Mouse (Mus musculus) c-Kit-positive CD71-positive TER-119-negative erythroid progenitor cells, embryonic 14.5 days (primary cell): Measurements from ENCODE around the gene Gm39566.

Source experiments
- DNase-seq: peaks from one replicate; pipeline ENCODE4 v3.0.0-alpha.2; 2013; ENCODE audit warnings: low read depth

The Gm39566 gene

DNA sequence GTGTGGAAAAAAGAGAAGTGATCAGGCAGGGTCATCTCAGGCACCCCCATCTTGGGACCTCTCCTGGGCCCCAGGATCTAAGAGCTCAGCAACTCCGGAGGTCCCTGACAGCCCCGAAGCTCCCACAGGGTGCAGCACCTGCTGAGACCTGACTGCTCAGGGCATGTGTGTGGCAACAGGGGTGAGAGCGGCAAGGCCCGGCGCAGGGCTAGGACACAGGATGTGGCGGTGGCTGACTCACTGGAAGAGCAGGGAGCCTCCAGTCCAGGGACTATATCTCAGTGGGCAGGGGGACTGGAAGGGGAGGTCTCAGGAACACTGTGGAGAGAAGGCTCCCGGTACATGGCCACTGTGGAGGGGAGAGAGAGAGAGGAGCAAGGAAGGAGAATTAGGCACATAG is 17.2 kb downstream of the Gm39566 start:
- no peak for DNase-seq

DNA sequence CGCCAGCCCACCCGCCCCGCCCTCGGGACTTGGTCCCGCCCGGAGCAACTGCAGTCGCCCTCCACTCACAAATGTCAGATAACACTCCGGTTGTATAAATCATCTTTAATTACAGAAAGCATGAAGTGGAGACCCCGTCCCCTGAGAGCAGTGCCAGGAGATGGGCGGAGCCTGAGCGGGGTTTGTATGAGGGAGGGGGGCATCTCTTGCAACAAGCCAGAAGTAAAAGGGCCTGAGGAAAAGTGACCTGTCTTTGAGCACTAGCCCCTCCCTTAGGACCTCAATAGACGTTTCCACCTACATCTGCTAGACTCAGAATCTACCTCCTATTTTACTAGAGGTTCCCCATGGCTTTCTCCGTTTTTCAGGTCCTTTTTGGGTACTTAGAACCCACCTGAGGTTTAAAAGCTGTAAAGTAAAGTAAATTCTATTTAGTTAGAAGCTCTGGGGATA is 19.1 kb downstream of the Gm39566 start:
- DNase-seq: no peak

DNA sequence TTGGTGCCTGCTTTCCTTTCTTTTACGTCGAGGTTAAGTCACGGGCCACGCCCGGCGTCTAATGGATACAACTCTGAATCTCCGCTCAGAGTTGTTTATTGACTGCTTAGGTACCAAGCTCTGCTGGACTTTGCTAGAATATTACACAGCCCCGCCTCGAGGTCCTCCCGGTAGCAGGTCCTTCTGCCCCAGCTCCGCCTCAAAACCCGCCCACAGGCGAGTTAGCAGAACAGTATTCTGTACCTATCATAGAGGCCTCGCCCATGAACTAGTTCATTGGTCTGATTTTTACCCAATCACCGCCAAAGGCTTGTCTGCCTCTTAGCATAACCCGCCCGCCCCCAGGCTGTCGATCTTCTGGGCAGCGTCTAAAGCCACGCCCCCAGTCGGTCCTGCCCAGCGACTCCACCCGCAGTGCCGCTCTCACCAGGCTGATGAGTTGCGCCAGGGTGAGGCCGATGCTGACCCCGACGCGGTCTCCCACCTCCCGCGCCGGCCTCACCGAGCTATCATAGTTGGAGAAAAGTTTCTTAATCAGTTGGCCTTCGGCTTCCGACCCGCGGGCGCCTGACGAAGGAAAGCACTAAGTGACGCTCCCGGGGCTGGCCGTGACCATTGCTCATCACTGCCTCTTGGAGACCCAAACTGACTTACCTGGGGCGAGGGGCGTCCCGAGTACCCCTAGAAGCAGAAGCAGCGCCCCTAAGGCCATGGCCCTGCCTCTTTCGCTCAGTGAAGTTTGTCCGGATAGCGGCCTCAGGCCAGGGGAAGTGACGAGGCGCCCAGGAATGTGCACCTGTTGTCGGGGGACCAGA is 19.7 kb downstream of the Gm39566 start, which contains the start of gene Chrnb1:
Gene Chrnb1, minus strand, starts transcription at position 776 of the 815 bp plus-strand sequence.
- DNase-seq: peak; percentile 96

DNA sequence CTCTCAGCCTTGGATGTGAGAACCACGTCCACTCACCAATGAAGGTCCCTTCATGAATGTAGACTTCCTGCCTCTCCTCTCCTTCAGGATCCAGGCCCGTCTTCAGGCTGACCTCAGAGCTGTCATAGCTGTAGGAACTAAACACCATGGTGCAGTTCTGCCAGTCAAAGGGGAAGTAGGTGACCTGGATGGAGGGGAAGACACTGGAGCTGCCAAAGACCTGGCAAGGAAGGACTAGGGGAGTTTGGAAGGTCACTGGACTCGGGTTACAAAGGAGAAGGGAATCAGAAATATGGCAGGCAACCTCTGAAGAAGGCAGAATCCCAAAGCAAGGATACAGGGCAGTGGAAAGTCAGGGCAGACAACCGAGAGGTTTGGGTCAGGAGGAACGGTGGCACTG is 21.7 kb downstream of the Gm39566 start:
- DNase-seq: no peak

DNA sequence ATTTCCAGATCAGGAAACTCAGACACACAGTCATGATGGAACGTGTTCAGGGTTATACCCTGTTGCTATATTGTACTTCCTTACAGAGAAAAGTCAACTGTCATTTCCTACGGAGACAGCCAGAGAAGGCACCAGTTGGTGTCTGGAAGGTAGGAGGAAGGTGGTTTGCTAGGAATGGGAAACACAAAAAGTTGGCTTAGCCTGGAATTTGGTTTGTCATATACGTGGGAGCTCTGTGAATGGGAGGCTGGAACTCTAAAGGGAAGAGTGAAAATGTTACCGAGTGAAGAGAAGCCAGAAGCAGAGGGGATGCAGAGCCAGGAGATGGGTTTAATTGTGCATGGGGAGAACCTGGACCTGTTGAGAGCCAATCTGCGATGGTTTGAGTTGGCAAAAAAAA is 23.7 kb downstream of the Gm39566 start:
- DNase-seq: no peak

DNA sequence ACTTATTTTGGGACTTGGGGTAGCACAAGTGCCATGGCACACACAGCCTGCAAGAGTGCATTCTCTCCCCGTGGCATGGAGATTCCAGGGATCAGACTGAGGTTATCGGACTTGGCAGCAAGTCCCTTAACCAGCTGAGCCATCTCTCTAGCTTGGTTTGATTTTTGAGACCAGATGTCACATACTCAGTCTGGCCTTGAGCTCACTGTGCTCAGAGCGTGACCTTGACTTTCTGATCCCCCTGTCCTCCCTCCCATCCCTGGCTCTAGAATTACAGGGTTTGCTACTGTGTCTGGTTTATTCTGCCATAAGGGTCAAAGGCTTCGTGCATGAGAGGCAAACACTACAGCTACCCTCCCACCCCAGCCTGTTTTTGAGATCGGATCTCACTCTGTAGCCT is 25.7 kb downstream of the Gm39566 start:
- DNase-seq: no peak

DNA sequence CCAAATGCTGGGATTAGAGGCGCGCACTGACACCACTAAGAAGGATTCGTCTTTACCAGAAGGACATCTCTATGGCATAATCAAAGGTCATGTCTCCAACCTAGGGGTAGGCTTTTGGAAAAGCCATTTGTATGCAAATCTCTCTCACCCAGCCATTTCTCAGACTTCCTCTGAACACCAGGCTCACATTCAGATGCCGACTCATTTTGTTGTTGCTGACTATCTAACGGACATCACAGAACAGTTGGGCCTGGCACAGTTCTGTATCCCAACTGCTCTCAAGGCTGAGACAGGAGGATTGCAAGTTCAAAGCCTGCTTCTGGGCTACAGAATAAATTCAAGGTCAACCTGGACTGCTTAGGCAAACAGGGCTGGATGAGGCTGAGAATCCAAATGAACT is 27.8 kb downstream of the Gm39566 start:
- no peak for DNase-seq

DNA sequence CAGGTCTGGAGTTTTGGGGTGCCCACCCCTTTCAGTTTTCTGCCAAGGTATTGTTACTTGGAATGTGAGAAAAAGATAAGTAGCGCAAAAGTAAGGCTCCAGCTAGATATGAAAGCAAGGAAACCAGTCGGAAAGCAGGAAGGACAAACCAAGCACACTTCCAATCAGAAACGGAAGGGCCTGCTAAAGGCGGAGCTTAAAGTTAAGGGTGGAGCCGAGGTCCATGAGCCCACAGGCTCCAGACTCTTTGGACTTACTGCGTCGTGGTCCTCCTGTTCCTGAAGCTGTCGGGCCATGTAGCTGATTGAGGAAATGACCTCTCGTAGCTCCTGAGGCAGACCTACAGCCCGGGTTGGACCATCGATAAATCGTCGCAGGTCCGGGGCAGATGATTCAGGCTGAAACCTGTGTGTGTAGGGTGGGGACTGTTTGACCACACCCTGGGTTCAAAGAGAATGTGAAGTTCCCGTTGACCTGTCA is 30.3 kb downstream of the Gm39566 start:
- DNase-seq: peak; percentile 72

DNA sequence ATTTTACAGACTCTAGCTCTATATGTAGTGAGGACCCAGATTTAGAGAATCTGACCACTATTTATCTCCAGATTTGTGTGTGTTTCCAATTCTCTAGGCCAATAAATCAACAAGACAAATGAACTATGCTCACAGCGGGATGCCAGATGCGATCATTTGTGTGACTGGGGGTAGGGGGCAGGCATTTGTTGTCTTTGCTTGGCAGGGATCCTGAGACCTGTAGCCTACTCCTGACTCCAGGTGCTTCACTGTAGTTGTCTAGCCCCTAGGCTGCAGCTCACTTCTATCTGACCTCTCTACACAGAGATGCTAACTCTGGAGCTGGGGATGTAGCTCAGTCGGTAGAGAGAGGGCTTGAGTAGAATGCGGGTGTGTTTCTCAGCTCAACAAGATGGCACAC is 33.3 kb downstream of the Gm39566 start:
- DNase-seq: no peak

DNA sequence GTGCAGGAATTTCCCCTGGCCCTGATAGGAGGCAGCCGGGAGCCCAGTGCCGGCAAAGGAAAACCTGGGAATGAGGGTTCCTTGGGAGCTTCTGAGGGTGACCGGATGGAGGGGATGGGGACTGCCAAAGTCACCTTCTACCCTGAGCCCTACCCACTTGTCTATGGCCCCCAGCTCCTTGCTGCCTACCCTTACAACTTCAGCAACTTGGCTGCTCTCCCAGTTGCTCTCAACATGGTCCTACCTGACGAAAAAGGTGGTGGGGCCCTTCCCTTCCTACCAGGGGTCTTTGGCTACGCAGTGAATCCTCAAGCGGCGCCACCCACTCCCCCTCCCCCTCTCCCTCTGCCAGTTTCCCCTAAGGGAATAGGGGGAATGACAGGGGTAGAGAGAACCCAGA is 36.1 kb downstream of the Gm39566 start:
- no peak for DNase-seq

DNA sequence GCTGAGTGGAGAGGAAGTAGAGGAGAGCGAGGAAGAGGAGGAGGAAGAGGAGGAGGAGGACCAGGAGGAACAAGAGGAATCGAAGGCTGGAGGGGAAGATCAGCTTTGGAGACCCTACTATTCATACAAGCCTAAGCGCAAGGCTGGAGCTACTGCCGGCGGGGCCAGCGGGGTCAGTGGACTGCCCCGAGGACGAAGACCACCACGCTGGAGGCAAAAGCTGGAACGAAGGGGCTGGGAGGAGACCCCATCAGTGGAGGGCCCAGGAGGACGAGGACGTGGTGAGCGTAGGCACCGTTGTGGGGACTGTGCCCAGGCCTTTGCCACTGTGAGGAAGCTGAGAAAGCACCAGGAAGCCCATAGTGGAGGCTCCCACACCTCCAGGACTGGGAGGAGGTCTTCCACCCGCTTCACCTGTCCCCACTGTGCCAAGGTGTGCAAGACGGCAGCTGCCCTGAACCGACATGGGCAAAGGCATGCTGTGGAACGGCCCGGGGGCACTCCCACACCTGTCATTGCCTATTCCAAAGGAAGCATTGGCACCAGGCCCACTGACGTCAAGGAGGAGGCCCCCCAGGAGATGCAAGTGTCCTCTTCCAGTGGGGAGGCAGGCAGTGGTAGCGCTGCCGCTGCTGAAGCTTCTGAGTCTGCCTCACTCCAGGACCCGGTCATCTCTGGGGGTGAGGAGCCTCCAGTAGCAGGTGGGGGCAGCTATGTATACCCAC is 36.7 kb downstream of the Gm39566 start:
- DNase-seq: no peak

DNA sequence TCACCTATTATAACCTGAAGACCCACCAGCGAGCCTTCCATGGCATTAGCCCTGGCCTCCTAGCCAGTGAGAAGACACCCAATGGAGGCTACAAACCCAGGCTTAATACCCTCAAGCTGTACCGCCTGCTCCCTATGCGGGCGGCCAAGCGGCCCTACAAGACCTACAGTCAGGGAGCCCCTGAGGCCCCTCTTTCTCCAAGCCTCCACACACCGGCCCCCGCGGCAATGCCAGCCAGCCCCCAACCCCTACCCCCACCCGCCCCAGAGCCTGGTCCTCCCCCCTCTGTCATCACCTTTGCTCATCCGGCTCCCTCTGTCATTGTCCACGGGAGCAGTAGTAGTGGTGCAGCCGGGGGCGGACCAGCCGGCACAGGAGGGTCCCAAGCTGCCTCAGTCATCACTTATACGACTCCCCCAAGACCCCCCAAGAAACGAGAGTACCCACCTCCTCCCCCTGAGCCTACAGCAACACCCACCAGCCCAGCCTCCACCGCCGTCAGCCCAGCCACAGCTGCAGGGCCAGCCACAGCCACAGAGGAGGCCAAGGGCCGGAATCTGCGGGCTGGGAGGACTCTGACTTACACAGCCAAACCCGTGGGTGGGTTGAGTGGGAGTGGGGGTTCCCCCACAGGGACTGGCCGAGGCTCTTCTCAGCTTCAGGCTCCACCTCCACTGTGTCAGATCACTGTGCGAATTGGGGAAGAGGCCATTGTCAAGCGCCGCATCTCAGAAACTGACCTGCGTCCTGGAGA is 37.4 kb downstream of the Gm39566 start:
- no peak for DNase-seq

DNA sequence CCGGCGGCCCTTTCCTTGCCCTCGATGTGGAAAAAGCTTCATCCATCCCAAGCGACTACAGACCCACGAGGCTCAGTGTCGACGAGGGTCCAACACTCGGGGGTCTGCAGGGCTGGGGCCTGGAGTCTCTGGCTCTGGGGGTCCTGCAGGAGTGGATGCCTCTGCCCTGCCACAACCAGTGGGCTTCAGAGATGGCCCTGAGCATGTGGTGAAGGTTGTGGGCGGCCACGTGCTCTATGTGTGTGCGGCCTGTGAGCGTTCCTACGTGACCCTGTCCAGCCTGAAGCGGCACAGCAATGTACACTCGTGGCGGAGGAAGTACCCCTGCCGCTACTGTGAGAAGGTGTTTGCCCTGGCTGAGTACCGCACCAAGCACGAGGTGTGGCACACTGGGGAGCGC is 38.6 kb downstream of the Gm39566 start:
- no peak for DNase-seq

DNA sequence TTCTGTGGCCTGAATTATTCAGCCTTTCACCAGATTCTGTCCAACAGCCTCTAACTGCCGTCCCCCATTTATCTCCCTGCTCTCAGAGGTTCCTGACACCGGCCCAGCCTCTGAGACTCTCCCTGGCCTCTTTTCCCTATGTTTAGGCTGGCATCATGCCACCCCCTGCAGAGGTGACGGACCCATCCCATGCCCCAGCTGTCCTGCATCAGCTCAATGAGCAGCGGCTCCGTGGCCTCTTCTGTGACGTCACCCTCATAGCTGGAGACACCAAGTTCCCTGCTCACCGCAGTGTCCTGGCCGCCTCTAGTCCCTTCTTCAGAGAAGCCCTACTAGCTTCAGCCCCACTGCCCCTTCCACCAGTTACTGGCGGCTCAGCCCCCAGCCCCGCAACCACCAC is 39.4 kb downstream of the Gm39566 start:
- DNase-seq: no peak

DNA sequence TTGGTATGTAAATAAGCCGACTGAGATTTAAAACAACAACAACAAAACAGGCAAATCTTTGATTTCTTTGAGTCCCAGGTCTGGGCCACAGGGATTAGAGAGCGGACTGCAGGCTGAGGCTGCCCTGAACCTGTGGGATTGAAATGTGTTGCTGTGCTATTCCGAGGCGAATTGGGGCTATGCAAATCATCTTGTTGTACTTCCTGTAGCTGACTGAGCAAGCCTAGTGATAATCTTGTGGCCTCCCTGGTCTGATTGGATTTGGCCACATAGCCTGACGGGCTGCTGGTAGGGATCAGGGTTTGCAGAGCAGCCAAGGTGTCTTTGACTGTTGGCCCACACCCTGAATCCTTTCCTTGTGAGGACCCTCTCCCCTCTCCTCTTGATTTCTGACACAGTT is 40.1 kb downstream of the Gm39566 start:
- DNase-seq: no peak

DNA sequence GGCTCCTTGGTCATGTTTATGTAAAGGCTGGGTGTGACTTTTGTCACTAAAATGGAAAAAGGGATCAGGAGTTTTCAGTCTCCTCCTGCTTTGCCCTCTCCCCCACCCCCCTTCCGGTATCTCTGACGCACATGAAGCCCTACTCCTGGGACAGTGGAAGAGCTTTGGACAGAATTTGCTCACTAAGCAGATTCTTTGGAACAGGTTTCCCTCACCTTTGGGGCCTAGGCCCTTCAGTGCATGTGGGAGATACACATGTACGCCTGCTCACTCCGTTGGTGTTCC is 47.5 kb downstream of the Gm39566 start:
- no peak for DNase-seq

DNA sequence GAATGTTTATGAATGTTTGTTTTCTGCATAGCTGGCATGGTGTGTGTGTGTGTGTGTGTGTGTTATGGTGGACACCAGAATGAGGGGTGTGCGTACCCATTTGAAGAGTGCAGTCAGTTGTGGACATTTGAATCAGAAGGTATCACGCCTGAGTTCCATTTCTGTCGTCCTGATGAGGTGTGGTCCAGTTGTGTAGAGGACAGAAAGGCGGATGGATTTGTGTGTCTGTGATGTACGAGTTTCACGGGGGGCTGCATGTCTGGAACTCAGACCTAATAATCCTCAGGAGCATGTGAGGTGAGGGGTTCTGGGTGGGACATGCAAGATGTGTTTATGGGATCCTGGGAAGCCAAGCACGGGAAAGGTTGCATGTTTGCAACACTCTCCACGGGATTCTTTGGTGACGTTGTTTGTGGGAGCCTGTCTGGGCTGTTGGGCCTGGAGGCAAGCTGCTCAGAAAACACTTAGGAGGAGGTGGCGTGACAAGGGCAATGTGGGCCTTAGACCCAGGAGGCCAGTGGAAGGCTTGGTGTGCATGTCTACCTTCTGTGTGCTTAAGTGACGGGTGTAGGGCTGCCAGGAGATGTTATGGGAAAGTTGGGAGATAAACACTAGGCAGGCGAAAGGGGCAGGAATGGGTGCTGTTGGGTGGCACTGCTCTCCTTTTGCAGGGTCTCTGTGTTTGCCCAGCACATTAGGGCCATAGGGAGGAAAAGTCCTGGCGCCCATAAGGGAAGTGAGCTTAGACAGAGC is 48.0 kb downstream of the Gm39566 start:
- DNase-seq: no peak

DNA sequence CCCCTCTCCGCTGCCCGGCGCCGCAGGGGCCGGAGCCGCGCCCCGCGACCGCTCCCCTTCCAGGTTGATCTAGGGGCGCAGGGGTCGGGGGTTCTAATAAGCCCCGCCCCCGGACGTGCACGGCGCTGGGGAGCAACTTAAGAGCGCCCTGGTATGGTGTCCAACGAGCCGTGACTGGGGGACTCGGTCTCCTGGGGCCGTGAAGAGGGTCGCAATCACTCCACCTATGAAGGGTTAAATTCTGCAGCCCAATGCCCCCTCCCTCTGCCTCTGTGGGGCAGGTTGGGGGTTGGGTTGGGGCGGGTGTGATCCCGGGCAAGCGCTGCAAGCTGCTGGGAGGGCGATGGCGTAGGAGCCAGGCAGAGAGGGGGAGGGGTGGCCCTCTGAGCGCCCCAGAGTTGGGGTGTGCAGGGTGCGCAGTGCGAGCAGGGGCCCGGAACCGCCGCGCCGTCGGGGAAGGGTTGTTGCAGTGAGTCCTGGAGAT is 48.9 kb downstream of the Gm39566 start:
- peak; percentile 45 for DNase-seq

DNA sequence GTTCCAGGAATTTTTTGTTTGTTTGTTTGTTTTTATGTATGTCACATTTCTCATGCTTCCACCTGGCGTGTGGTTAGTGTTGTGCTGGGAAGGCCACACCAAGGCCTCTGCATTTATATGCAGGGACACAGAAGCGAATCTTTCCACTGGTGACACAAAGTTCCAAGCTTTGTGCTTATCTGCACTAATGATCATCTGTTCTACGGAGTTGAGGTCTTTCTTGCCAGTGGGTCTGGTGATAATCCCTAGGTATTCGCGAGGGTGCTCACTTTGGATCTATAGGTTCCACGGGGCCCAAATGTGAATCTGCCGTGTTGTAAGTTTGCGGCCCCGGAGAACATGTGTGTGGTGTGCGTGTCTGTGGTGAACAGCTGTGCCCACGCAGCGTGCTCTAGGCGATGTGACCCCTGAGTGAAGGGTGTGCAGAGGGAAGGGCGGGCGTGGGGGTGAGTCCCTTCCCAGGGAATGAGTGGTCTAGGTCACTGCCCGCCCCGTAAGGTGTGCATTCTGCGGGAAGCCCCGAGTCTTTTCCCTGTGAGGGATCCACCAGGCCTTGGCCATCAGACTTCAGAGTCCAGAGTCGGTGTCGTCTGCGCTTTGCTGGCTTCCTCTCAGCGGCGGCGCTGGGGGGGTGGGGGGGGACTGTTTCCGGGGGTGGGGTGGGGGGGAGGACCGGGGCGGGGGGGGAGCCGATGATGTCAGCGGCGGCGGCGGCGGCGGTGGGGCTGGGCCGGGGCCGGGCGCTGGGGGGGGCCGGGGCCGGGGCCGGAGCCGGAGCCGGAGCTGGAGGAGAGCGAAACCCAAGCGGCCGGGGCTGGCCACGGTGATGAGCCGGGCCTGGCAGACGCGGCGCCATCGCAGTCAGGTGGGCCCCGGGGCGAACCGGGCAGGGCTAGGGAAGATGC is 49.6 kb downstream of the Gm39566 start, which contains the start of gene Zbtb4:
Gene Zbtb4, plus strand, starts transcription at position 692 of the 905 bp plus-strand sequence.
- DNase-seq: no peak

DNA sequence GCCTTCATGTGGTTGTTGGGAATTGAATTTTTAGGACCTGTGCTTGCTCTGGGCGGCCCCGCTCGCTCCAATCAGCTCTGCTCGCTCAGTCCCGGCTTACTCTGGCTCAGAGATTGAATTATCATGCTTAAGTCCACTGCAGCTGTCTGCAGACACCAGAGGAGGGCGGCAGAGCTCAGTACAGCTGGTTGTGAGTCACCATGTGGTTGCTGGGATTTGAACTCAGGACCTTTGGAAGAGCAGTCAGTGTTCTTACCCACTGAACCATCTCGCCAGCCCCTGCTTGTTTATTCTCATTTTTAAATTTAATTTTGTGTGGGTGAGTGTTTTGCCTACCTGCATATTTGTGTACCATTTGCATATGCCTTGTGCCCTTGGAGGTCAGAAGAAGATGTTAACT is 51.5 kb downstream of the Gm39566 start:
- no peak for DNase-seq

DNA sequence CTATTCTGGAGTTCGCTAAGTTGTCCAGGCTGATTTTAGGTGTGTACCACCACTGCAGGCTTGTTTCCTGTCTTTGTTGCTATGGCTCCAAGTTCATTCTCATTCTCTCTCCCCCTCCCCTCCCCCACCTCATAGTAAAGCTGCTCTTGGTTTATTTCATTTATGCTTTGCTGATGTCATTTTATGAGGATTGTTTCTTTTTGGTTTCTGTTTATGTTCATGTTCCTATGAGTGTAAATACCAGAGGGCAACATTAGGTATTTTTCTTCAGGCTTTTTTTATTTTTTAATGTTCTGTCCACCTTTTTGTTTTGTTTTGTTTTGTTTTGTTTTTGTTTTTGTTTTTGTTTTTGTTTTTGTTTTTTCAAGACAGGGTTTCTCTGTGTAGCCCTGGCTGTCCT is 53.2 kb downstream of the Gm39566 start, which contains the start of gene Slc35g3:
Gene Slc35g3, minus strand, starts transcription at position 101 of the 400 bp plus-strand sequence.
- DNase-seq: no peak
